Mouse (Mus musculus) right cerebral cortex, postnatal 36 days (tissue): Measurements from ENCODE around the gene Ensa.
"Not testable (repeated sequence)": the region's sequence is repeated elsewhere in the genome, so short reads cannot be mapped to it uniquely, and the experiment has no call there.

Source experiments
- DNase-seq, 2 experiments: peaks; one replicate each; pipeline ENCODE4 v3.0.0; 2022; ENCODE audit warnings: low spot score in 2 of 2, mixed read lengths in 1 of 2

Gene Ensa

GRCm38 (mm10) chr3:95624628-95625503, at the start of gene Ensa:
TSS of gene Ensa (plus strand) at chr3:95624993.
- peak; percentile 99 to 100 for DNase-seq

- DNase-seq, result no peak
Measured at GRCm38 (mm10) chr3:95587754-95588603, 36.8 kb upstream of the Ensa start.

DNA sequence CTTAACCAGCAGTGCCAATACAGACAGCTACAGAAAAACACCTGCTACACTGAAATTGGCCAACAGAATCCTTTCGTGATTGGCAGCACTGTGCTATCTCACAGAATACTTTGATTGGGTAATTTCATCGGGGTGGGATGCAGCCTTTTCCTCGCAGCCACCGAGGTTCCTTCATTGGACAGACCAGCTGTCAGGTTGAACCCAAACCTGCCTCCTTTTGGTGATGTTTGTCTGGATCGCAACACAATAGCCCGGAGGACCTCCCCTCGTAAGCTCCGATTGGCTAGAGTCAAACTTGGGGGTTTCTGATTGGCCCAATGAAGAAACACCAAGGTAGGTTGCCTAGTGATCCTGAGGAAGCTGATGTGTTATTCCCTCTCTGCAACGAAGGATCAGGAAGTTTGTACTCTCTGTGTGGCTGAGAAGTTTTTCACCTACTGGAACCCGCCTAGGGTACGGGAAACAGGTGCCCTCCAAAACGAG, 36.1 kb upstream of the Ensa start, which contains the start of gene Golph3l:
TSS of gene Golph3l (plus strand) at position 331 of the 483 bp plus-strand sequence.
- peak; percentile 94 to 98 for DNase-seq

GRCm38 (mm10) chr3:95598734-95599133, 26.1 kb upstream of the Ensa start:
- no peak for DNase-seq

DNA sequence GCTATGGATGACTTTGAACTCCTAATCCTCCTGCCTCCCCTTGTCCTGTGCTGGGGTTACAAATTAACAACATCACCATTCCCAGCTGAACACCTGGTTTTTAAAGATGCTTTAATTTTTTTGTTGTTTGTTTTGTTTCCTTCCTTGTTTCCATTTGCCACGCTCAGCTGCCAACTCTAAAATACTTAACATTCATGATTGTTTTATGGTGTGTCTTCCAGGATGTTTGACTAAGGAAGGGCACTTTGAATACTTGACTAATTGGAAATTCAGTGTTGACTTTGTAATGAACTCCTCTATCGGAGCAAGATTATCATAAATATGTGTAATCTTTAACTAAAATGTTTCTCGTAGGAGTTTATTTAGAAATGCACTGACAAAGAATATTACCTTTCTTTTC, 23.5 kb upstream of the Ensa start:
- no peak for DNase-seq

DNA sequence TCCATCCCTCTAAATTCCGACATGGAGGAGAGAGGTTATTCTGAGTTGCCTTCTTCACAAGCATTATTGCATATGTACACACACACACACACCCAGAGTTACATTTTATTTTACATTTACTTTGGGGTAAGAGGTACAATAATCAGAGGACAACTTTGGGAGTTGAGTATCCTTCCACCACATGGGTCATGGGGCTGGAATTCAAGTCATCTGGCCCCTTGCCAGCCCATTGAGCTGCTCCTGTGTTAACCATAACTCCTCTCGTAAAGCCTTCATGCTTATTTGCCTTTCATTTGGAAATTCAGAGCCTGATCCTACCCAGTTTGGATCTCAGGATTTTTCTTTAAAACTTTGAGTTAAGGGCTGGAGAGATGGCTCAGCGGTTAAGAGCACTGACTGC, 18.7 kb upstream of the Ensa start:
- no peak for DNase-seq

DNA sequence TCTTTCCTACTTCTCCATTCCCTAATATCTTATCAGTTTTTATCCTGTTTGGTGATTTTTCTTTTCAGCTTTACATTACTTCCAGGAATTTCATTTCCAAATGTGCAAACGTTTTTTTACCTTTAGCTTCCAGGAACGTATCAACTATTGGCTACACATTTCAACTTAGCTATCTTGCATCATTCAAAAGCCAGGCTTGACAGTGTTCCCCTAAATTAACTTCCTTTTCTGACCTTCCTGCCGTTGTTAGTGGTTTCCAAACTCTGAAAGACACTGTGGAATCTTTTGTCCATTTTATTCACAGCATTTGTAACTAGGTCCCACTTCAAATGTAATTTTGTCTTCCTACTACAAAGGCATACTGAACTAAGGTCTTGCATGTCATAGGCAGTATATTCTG, 15.6 kb upstream of the Ensa start:
- DNase-seq, result no peak

- DNase-seq, result no peak
Measured at GRCm38 (mm10) chr3:95613996-95614395, 10.8 kb upstream of the Ensa start.

- DNase-seq, result no peak
Measured at GRCm38 (mm10) chr3:95618511-95618910, 6.3 kb upstream of the Ensa start.

DNA sequence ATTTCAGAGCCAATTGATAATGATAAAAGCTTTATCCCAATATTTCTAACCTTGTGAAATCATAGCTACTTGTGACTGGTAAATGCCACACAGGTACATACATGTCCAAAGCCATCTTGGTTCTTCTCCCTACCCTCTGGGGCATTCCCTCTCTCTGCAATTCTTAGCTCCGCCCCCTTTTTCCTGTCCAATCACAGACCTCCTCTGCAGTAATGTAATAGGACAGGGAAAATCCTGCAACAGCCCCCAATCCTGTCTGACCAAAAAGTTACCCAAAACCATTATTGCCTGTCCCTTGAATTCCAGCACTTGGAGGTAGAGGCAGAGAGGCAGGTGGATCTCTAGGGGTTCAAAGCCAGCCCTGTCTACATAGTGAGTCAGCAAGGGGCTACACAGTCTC, 3.6 kb upstream of the Ensa start:
- no peak for DNase-seq

DNA sequence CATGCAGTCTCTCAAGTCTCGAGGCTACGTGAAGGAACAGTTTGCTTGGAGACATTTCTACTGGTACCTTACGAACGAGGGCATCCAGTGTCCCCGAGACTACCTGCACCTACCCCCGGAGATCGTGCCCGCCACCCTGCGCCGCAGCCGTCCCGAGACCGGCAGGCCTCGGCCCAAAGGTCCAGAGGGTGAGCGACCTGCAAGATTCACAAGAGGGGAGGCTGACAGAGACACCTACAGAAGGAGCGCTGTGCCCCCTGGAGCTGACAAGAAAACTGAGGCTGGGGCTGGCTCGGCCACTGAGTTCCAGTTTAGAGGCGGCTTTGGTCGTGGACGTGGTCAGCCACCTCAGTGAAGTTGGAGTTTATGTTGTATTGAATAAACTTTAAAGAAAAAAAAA, 2.4 kb upstream of the Ensa start:
- not testable (repeated sequence) for DNase-seq

DNA sequence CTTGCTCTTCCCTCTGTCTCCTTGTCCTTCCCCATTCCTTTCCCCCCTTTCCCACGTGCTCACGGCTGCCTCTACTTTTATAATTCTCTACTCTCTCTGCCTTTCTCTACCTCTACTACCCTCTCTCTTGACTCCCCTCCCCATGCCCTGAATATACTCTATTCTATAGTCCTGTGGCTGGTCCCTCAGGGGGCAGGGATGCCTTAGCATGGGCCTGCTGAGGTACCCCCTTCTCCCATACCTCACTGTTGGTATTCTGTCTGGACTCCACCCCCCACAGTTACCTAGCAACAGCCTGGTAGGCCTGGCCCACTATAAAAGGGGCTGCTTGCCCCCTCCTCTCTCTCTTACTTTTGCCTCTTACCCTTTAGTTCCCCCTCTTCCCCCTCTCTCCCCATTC, 1.2 kb upstream of the Ensa start:
- no peak for DNase-seq

DNA sequence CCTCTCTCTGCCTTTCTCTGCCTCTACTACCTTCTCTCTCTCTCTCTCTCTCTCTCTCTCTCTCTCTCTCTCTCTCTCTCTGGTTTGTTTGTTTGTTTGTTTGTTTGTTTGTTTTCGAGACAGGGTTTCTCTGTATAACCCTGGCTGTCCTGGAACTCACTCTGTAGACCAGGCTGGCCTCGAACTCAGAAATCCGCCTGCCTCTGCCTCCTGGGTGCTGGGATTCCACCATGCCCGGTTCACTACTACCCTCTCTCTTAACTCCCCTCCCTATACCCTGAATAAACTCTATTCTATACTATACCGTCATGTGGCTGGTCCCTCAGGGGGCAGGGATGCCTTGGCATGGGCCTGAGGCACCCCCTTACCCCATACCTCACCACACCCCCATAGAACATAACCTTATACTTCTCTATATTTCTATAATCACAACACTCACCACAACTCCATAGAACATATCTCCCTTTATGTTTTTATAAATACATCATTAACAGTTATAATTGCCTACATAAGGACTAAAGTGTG, 740 bp upstream of the Ensa start:
- not testable (repeated sequence) for DNase-seq

GRCm38 (mm10) chr3:95627763-95628162, 3.0 kb downstream of the Ensa start:
- DNase-seq, result peak; percentile 83 to 91

GRCm38 (mm10) chr3:95629755-95630154, 5.0 kb downstream of the Ensa start:
- peak; percentile 74 to 82 for DNase-seq

GRCm38 (mm10) chr3:95630856-95631255, 6.1 kb downstream of the Ensa start:
- DNase-seq, result no peak

DNA sequence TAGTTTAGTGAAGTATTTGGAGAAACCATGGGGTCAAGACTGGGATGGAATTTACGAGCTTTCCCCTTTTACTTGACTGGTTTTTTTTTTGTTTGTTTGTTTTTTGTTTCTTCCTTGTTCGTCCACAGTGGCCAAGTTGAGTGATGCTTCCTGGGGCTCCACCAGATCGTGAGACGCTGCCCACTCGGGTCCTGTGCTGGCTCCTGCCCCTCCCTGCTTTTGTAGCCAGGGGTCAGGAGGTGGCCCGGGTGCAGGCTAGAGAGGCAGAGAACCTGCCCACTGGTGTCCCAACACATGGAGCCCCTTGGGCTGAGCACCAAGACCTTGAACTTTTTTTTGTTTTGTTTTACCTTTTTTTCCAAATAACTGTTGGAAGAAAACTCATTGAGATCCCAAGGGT, 6.5 kb downstream of the Ensa start:
- DNase-seq, result no peak

DNA sequence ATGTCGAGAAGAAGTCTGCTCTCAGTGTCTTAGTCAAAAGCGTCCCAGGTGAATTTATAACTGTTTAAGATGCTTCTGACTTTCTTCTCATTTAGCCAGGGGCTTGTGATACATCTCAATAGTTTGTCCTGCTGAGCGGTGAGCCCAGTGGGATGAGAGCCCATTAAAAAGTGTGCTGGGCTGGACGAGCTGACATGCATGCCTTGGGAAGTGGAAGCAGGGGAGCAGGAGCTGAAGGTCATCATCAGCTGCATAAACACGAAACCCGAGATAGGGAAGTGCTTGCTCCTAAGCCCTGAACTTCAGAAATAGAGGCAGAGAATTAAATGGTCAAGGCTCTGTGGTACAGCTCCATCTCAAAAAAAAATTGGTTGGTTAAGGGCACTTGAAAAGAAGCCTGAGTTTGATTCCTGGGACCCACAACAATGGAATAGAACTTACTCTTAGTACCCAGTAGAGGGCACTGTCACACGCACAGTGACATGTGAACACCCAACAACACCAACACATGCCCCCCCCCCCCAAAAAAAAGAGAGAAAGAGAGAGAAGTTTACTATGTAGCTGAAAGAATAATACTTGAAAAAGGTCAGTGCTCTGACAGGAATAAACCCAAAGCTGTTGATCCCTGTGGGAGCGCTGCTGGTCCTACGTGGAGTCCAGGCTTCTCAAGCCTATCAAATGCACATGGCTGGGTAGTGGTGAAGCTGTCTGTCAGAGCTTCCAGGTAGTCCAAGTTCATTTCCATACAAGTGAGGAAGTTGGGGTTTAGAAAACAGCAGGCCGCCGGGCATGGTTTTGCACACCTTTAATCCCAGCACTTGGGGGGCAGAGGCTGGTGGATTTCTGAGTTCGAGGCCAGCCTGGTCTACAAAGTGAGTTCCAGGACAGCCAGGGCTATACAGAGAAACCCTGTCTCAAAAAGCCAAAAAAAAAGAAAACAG, 8.1 kb downstream of the Ensa start:
- no peak for DNase-seq

GRCm38 (mm10) chr3:95635636-95636035, 10.8 kb downstream of the Ensa start:
- DNase-seq, result no peak

- no peak for DNase-seq
Measured at GRCm38 (mm10) chr3:95636072-95636471, 11.3 kb downstream of the Ensa start.

GRCm38 (mm10) chr3:95639694-95640093, 14.9 kb downstream of the Ensa start:
- DNase-seq, result no peak
